Mouse (Mus musculus): Measurements from ENCODE around the gene Terf2. TPM values are rescaled to one million over a fixed set of nuclear protein-coding genes. Genes with fewer than 3 reads are reported as not detected.
A peak's percentile ranks its signal among the peaks of the same experiment; 100 is the strongest.

Terf2 gene
- polyA plus RNA-seq, 1 experiment = 12.2 TPM

- no peak for TF ChIP-seq CTCF (conservative IDR thresholded peaks at IDR 0.05; ENCODE audit: insufficient read depth, insufficient read length, low read depth, low read length)
- no peak for TF ChIP-seq POLR2A (IDR thresholded peaks at IDR 0.05; ENCODE audit: low read depth, low read length)
- no peak for DNase-seq
- Histone ChIP-seq H3K4me1 (ENCODE audit: control insufficient read depth, insufficient read depth, low read length) (no peaks in the 10 kb centered on the region), H3K36me3 (ENCODE audit: control insufficient read depth, insufficient read depth, low read length) (peaks cover 4% of the 10 kb centered on the region), H3K27ac (ENCODE audit: insufficient read depth, low read depth, low read length) (no peak overlapping the region), H3K4me3 (ENCODE audit: insufficient read depth, low read depth, low read length) (no peak overlapping the region), H3K27me3 (replicated peaks; ENCODE audit: control insufficient read depth, insufficient read depth, low read length) (no peaks in the 10 kb centered on the region)
- 87% methylated on average over 7 of the region's 7 CpGs for WGBS
Observed at GRCm38 (mm10) chr8:107076239-107076888, 20.0 kb downstream of the Terf2 start.

GRCm38 (mm10) chr8:107074128-107074527, 22.2 kb downstream of the Terf2 start:
- WGBS = 84% methylated on average over 1 of the region's 1 CpGs
- H3K4me3 ChIP-seq (ENCODE audit: insufficient read depth, low read depth, low read length) = no peak overlapping the region
- DNase-seq = no peak
- H3K27me3 ChIP-seq (replicated peaks; ENCODE audit: control insufficient read depth, insufficient read depth, low read length) = no peaks in the 10 kb centered on the region
- no peak overlapping the region for H3K27ac ChIP-seq (ENCODE audit: insufficient read depth, low read depth, low read length)
- H3K36me3 ChIP-seq (ENCODE audit: control insufficient read depth, insufficient read depth, low read length) = peaks cover 2% of the 10 kb centered on the region; the same call in 1 of the 2 replicates
- H3K4me1 ChIP-seq (ENCODE audit: control insufficient read depth, insufficient read depth, low read length) = no peaks in the 10 kb centered on the region
- TF ChIP-seq CTCF (conservative IDR thresholded peaks at IDR 0.05; ENCODE audit: insufficient read depth, insufficient read length, low read depth, low read length) (no peak), POLR2A (IDR thresholded peaks at IDR 0.05; ENCODE audit: low read depth, low read length) (no peak)

- no peaks in the 10 kb centered on the region for H3K4me1 ChIP-seq (ENCODE audit: control insufficient read depth, insufficient read depth, low read length)
- TF ChIP-seq CTCF (conservative IDR thresholded peaks at IDR 0.05; ENCODE audit: insufficient read depth, insufficient read length, low read depth, low read length) = no peak
- TF ChIP-seq POLR2A (IDR thresholded peaks at IDR 0.05; ENCODE audit: low read depth, low read length) = no peak
- H3K27me3 ChIP-seq (replicated peaks; ENCODE audit: control insufficient read depth, insufficient read depth, low read length) = no peaks in the 10 kb centered on the region
- no peak overlapping the region for H3K4me3 ChIP-seq (ENCODE audit: insufficient read depth, low read depth, low read length)
- peaks cover 2% of the 10 kb centered on the region; the same call in 1 of the 2 replicates for H3K36me3 ChIP-seq (ENCODE audit: control insufficient read depth, insufficient read depth, low read length)
- DNase-seq = no peak
- no peak overlapping the region for H3K27ac ChIP-seq (ENCODE audit: insufficient read depth, low read depth, low read length)
- 81% methylated on average over 4 of the region's 4 CpGs for WGBS
Observed at GRCm38 (mm10) chr8:107073706-107074105, 22.6 kb downstream of the Terf2 start.

GRCm38 (mm10) chr8:107065511-107066496, 30.5 kb downstream of the Terf2 start, which contains the start of gene Tmed6:
Tmed6 (minus strand) TSS chr8:107065644.
- peaks cover 6% of the 10 kb centered on the region; the same call in 1 of the 2 replicates for H3K4me1 ChIP-seq (ENCODE audit: control insufficient read depth, insufficient read depth, low read length)
- peak within 1 kb of the TSS; percentile 18 for H3K27ac ChIP-seq (ENCODE audit: insufficient read depth, low read depth, low read length)
- no peak within 1 kb of the TSS for H3K4me3 ChIP-seq (ENCODE audit: insufficient read depth, low read depth, low read length)
- H3K36me3 ChIP-seq (ENCODE audit: control insufficient read depth, insufficient read depth, low read length) = no peaks in the 10 kb centered on the region
- DNase-seq = peak; percentile 93
- 42% methylated on average over 17 of the region's 17 CpGs for WGBS
- H3K27me3 ChIP-seq (replicated peaks; ENCODE audit: control insufficient read depth, insufficient read depth, low read length) = no peaks in the 10 kb centered on the region
- no peak for TF ChIP-seq CTCF (conservative IDR thresholded peaks at IDR 0.05; ENCODE audit: insufficient read depth, insufficient read length, low read depth, low read length)
- TF ChIP-seq POLR2A (IDR thresholded peaks at IDR 0.05; ENCODE audit: low read depth, low read length) = no peak

- H3K27ac ChIP-seq (ENCODE audit: insufficient read depth, low read depth, low read length) = no peak overlapping the region
- H3K4me3 ChIP-seq (ENCODE audit: insufficient read depth, low read depth, low read length) = no peak overlapping the region
- no peaks in the 10 kb centered on the region for H3K36me3 ChIP-seq (ENCODE audit: control insufficient read depth, insufficient read depth, low read length)
- TF ChIP-seq POLR2A (IDR thresholded peaks at IDR 0.05; ENCODE audit: low read depth, low read length) (no peak), CTCF (conservative IDR thresholded peaks at IDR 0.05; ENCODE audit: insufficient read depth, insufficient read length, low read depth, low read length) (no peak)
- 91% methylated on average over 1 of the region's 1 CpGs for WGBS
- no peaks in the 10 kb centered on the region for H3K27me3 ChIP-seq (replicated peaks; ENCODE audit: control insufficient read depth, insufficient read depth, low read length)
- H3K4me1 ChIP-seq (ENCODE audit: control insufficient read depth, insufficient read depth, low read length) = peaks cover 6% of the 10 kb centered on the region; the same call in 1 of the 2 replicates
- DNase-seq = no peak
Observed at GRCm38 (mm10) chr8:107062613-107063012, 33.7 kb downstream of the Terf2 start.

GRCm38 (mm10) chr8:107056973-107057369, 39.4 kb downstream of the Terf2 start:
- H3K27ac ChIP-seq (ENCODE audit: insufficient read depth, low read depth, low read length) = no peak overlapping the region
- peak overlapping the region; percentile 89 for H3K4me3 ChIP-seq (ENCODE audit: insufficient read depth, low read depth, low read length)
- no peak for TF ChIP-seq POLR2A (IDR thresholded peaks at IDR 0.05; ENCODE audit: low read depth, low read length)
- no peak for TF ChIP-seq CTCF (conservative IDR thresholded peaks at IDR 0.05; ENCODE audit: insufficient read depth, insufficient read length, low read depth, low read length)
- under 1% methylated on average over 33 of the region's 33 CpGs for WGBS
- peaks cover 3% of the 10 kb centered on the region; the same call in 1 of the 2 replicates for H3K4me1 ChIP-seq (ENCODE audit: control insufficient read depth, insufficient read depth, low read length)
- DNase-seq = no peak
- no peaks in the 10 kb centered on the region for H3K27me3 ChIP-seq (replicated peaks; ENCODE audit: control insufficient read depth, insufficient read depth, low read length)
- no peaks in the 10 kb centered on the region for H3K36me3 ChIP-seq (ENCODE audit: control insufficient read depth, insufficient read depth, low read length)
